Mouse (Mus musculus) erythroblast, embryonic 14.5 days (primary cell): ENCODE measurements at regions not wholly inside any gene's neighbourhood (a gene's known extent, or its start where the extent isn't known, plus 50 kb on each side); places are given as distances from the start of the nearest gene placed in this dataset.

Source experiments
- GATA1 ChIP-seq: IDR thresholded peaks from 2 replicates; pipeline ENCODE4 v1.6.1; 2012; ENCODE audit warnings: low read length, inconsistent platforms, mixed read lengths
- TAL1 ChIP-seq: IDR thresholded peaks from 3 replicates; pipeline ENCODE4 v1.6.1; 2012; ENCODE audit warnings: low read length, inconsistent platforms, mixed read lengths

DNA sequence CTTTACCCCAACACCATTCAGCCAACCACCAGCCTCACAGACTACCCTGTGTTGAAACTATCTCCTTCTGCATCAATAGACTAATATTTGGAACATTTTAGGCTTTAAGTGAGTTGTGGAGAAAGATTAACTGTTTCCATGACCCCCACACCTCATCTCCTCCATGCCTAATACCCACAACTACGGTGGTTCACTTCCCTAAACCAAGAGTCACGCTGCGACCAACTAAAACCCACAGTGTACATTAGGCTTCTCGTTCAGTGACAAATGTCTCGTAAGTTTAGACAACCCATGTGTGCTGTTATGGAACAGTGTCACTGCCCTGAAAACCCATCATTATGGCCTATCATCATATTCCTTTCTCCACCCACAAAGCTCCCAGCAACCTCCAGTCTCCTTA, 381.3 kb upstream of the Runx1 start:
- no peak for TF ChIP-seq TAL1
- TF ChIP-seq GATA1: no peak
